Mouse (Mus musculus) kidney, embryonic 14.5 days (tissue): ENCODE measurements at regions not wholly inside any gene's neighbourhood (a gene's known extent, or its start where the extent isn't known, plus 50 kb on each side); places are given as distances from the start of the nearest gene placed in this dataset.

Experiments
- ATAC-seq: fragments of 200-750 bp; cut with Nextera tagmentation; 2 replicates; pipeline ENCODE4 v1.8.0; 2017; ENCODE audit warnings: moderate number of reproducible peaks, mild to moderate bottlenecking, moderate TSS enrichment, moderate library complexity; ENCODE audit not compliant: low FRiP score, low TSS enrichment
- H3K27ac ChIP-seq: fragments of 300-500 bp; sonication (generic); 2 replicates; pipeline ENCODE4 v1.5.1; 2014; ENCODE audit warnings: low read depth, mild to moderate bottlenecking, low read length, moderate library complexity, mixed read lengths
- H3K27me3 ChIP-seq: fragments of 300-500 bp; sonication (generic); 2 replicates; pipeline ENCODE4 v1.6.1; 2014; ENCODE audit warnings: mild to moderate bottlenecking, low read length; ENCODE audit not compliant: control insufficient read depth, insufficient read depth
- H3K36me3 ChIP-seq: fragments of 300-500 bp; sonication (generic); 2 replicates; pipeline ENCODE4 v1.6.1; 2014; ENCODE audit warnings: low read length, mixed read lengths; ENCODE audit not compliant: control insufficient read depth, insufficient read depth
- H3K4me1 ChIP-seq: fragments of 300-500 bp; sonication (generic); 2 replicates; pipeline ENCODE4 v1.6.1; 2014; ENCODE audit warnings: low read length, mixed read lengths; ENCODE audit not compliant: control insufficient read depth, insufficient read depth
- H3K4me2 ChIP-seq: fragments of 300-500 bp; sonication (generic); replicated peaks from 2 replicates; pipeline ENCODE4 v1.6.1; 2014; ENCODE audit warnings: low read depth, mild to moderate bottlenecking, low read length
- H3K4me3 ChIP-seq: fragments of 300-500 bp; sonication (generic); 2 replicates; pipeline ENCODE4 v1.5.1; 2014; ENCODE audit warnings: mild to moderate bottlenecking, low read length
- H3K9ac ChIP-seq: fragments of 300-500 bp; sonication (generic); 2 replicates; pipeline ENCODE4 v1.6.1; 2014; ENCODE audit warnings: low read depth, mild to moderate bottlenecking, low read length, moderate library complexity
- H3K9me3 ChIP-seq: fragments of 300-500 bp; sonication (generic); 2 replicates; pipeline ENCODE4 v1.6.1; 2016; ENCODE audit warnings: low read length; ENCODE audit not compliant: control insufficient read depth
- WGBS: fragments of 180-500 bp; shearing (Covaris S2); extraction: QIAGEN DNeasy Blood & Tissue Kit; methylation state at CpG from one replicate; pipeline ENCODE4 v1.1.7; 2014; 5-methylcytosine and 5-hydroxymethylcytosine counted together

DNA sequence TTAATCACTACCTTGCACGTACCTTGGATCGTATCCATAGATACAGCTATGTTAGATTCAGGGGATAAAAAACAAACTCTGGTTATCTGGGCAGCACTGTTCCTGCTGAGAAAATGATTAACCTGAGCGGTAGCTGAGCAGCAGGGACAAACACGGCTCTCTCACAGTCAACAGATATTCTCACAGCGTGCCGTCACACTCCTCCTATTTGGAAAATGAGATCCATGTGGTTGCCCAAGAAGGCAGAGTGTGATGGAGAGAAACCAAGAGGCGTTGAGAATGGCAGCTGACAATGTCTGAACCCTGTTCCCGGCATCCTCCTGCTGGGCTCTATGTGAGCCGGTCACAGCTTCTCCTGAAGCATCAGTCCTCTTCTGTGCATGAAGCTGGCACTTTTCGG lies 155.6 kb upstream of the Arg1 start:
- H3K27me3 ChIP-seq: no peaks in the 10 kb centered on the region
- H3K4me2 ChIP-seq: no peak overlapping the region
- WGBS: 68% methylated on average over 10 of the region's 10 CpGs
- no peak overlapping the region for H3K27ac ChIP-seq
- H3K36me3 ChIP-seq: no peaks in the 10 kb centered on the region
- H3K9me3 ChIP-seq: no peaks in the 10 kb centered on the region
- H3K4me1 ChIP-seq: no peaks in the 10 kb centered on the region
- no peak overlapping the region for H3K4me3 ChIP-seq
- peak; percentile 52; the same call in 1 of the 2 replicates for ATAC-seq
- no peak overlapping the region for H3K9ac ChIP-seq

DNA sequence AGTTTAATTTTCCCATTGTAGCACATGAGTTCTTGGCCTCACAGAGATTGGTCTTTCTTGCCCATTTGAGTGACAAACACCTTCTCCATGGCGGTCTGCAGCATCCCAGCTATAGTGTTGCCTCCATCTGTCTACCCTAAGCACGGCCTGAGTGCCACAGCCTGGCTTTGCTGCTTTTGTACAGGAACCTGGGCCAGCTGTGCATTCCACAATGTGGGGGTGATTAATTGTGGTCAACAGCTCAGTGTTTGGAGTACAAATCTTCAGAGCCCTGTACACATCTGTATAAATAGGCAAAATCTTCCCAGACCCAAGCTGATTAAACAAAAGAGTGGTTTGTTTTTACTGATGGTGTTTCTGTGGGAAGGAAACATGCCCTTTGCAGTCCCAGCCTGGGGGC lies 145.3 kb upstream of the Arg1 start:
- Histone ChIP-seq H3K27me3 (no peaks in the 10 kb centered on the region), H3K36me3 (no peaks in the 10 kb centered on the region), H3K4me3 (no peak overlapping the region), H3K9me3 (no peaks in the 10 kb centered on the region), H3K4me1 (no peaks in the 10 kb centered on the region), H3K9ac (no peak overlapping the region), H3K4me2 (no peak overlapping the region), H3K27ac (no peak overlapping the region)
- WGBS: 49% methylated on average over 2 of the region's 2 CpGs
- ATAC-seq: no peak

DNA sequence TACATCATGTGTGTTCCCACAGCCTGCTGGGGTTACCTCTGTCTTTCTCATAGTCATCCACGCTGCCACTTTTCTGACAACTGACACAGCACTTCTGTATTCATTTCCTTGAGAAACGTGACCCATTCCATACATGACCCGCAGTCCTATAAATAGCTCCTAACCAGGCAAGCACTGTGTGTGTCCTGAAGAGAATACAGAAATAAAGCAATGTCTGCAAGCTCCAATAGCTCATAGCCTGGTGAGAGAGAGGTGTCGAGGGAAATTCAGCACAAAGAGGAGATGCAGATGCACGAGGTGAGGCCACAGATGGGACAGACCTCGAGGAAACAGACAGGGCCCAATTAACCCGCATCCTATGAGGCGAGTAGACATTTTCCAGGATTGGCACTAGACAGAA lies 141.0 kb upstream of the Arg1 start:
- Histone ChIP-seq H3K9ac (no peak overlapping the region), H3K9me3 (no peaks in the 10 kb centered on the region), H3K27me3 (no peaks in the 10 kb centered on the region), H3K4me3 (no peak overlapping the region), H3K36me3 (no peaks in the 10 kb centered on the region), H3K27ac (no peak overlapping the region), H3K4me2 (no peak overlapping the region), H3K4me1 (no peaks in the 10 kb centered on the region)
- 60% methylated on average over 8 of the region's 8 CpGs for WGBS
- ATAC-seq: no peak

DNA sequence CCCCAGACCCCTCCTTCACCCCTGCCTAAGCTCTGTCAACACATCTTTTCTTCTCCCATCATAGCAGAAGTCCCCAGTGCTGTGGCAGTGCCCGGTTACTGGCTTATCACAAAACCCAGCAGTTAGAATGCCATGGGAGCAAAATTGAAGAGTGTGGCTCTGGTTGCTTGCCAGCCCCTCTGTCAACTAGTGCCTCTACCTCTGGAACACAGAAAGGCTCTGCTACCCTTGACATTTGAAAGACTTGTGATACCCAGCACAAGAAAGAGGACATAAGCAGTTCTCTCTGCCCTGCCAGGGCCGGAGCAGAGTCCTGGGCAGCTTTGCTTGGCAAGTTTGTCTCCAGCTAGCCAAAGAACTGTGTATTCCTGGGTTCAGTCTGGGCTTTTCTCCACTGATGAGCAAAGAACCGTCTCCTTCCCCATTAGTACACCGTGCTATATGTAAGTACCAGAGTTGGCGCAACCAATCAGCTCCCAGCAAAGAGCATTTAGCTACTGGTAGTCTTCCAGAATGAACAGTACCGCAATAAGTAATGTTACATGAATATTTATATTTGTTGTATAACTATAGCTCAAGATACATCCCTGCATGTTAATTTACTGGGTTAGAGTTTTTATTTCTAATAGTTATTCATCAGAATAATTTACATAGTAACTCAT lies 137.5 kb upstream of the Arg1 start:
- H3K4me1 ChIP-seq: peaks cover 9% of the 10 kb centered on the region; the same call in 1 of the 2 replicates
- no peaks in the 10 kb centered on the region for H3K36me3 ChIP-seq
- no peaks in the 10 kb centered on the region for H3K9me3 ChIP-seq
- no peak overlapping the region for H3K27ac ChIP-seq
- ATAC-seq: no peak
- 92% methylated on average over 6 of the region's 6 CpGs for WGBS
- no peak overlapping the region for H3K4me2 ChIP-seq
- no peak overlapping the region for H3K4me3 ChIP-seq
- no peaks in the 10 kb centered on the region for H3K27me3 ChIP-seq
- no peak overlapping the region for H3K9ac ChIP-seq

DNA sequence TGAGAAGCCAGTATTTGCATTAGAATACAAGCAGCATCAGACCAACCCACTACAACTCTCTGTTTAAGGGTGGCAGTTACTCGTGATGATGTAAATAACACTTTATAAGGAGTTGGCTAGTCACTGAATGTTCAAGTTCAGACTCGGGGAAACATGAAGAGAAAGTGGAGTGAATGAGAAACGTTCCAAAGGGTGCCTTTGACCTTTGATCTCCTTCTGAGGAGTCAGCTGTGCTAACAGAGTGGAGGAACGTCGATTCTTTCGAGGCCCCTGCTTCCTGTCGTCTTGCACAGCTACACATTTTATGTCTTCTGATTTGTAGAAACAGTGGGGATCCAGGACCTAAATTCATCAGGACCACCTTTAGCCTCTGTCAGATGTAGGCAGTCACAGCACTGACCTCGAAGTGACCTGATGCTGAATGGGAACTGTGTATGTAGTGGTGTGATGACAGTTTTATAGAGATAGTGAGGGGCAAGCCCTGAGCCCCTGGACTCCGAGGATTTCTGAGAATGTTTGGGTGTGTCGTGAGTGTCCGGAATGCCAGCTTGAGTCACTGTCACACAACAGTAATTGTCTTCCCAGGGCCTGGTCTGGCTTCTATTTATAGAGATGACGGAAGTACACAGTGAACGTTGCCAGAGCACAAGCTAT lies 134.2 kb upstream of the Arg1 start:
- Histone ChIP-seq H3K4me1 (peaks cover 9% of the 10 kb centered on the region; the same call in 1 of the 2 replicates), H3K4me3 (no peak overlapping the region), H3K27ac (no peak overlapping the region), H3K9ac (no peak overlapping the region), H3K36me3 (no peaks in the 10 kb centered on the region), H3K4me2 (no peak overlapping the region), H3K9me3 (no peaks in the 10 kb centered on the region), H3K27me3 (no peaks in the 10 kb centered on the region)
- WGBS: 18% methylated on average over 13 of the region's 13 CpGs
- no peak for ATAC-seq

DNA sequence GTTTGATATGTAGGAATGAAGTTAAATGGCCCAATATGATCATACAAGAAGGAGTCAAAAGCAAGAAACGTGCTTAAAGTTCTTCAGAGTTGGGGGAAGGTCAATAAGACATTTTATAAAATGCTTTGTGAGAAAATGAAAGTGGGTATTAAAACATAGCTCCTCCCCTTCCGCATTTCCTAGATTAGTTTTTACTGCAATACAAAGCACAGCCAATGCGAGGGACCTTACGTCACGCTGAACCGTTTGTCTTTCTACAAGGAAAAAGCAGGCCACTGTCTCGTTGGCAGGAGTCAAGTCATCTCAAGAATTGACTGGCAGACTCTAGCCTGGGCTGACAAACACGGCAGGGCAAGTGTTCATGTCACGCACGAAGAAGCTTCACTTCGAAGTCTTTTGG lies 131.4 kb upstream of the Arg1 start:
- Histone ChIP-seq H3K4me1 (peaks cover 9% of the 10 kb centered on the region; the same call in 1 of the 2 replicates), H3K27me3 (no peaks in the 10 kb centered on the region), H3K27ac (no peak overlapping the region), H3K4me3 (no peak overlapping the region), H3K9ac (no peak overlapping the region), H3K36me3 (no peaks in the 10 kb centered on the region), H3K4me2 (no peak overlapping the region), H3K9me3 (no peaks in the 10 kb centered on the region)
- WGBS: 82% methylated on average over 11 of the region's 11 CpGs
- ATAC-seq: no peak

DNA sequence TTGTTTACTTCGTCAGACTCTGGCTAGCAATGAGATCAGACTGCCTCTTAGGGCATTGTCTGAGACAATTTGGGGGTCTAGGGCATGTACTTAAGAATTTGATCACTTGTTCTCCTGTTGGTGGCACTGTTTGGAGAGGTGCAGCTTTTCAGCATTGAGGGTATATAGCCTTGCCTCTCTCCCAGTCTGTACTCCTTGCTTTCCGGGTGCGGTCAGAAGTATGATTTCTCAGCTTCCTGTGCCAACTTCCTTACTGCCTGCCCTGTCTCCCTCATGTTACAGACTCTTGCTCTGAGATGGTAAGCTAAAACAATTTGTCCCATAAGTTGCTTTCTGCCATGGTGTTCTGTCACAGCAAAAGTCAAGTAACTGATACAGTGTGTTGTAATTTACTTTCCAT lies 124.7 kb upstream of the Arg1 start:
- no peak overlapping the region for H3K27ac ChIP-seq
- WGBS: 65% methylated on average over 3 of the region's 3 CpGs
- H3K27me3 ChIP-seq: no peaks in the 10 kb centered on the region
- H3K4me2 ChIP-seq: no peak overlapping the region
- H3K36me3 ChIP-seq: no peaks in the 10 kb centered on the region
- no peaks in the 10 kb centered on the region for H3K4me1 ChIP-seq
- ATAC-seq: no peak
- H3K9me3 ChIP-seq: no peaks in the 10 kb centered on the region; the same call in 1 of the 2 replicates
- no peak overlapping the region for H3K9ac ChIP-seq
- no peak overlapping the region for H3K4me3 ChIP-seq

DNA sequence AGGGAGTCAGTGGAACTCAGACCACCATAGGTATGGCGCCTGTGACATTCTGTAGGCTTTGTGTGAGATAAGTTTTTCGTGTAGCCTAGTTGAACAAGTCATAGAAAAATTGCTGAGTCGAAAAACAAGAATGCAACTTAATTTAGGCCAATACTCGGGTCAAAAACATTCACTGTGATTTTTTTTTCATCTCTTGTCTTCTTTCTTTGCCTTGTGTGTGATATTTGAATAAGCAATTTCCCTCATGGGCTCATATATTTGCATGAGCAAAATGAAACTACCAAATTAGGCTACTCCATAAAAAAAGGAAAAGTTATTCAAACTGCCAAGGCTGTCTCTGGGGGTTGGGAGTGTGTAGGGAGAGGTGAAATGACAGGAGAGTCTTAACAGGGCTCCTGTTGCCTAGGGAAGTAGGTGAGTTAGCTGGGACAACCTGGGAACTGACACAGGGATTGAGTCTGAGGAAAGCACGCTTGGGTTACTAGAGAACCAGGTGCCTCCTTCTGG lies 124.1 kb upstream of the Arg1 start:
- Histone ChIP-seq H3K9me3 (no peaks in the 10 kb centered on the region; the same call in 1 of the 2 replicates), H3K27me3 (no peaks in the 10 kb centered on the region), H3K4me3 (no peak overlapping the region), H3K9ac (no peak overlapping the region), H3K27ac (no peak overlapping the region), H3K36me3 (no peaks in the 10 kb centered on the region), H3K4me2 (no peak overlapping the region), H3K4me1 (no peaks in the 10 kb centered on the region)
- no peak for ATAC-seq
- 89% methylated on average over 5 of the region's 5 CpGs for WGBS

DNA sequence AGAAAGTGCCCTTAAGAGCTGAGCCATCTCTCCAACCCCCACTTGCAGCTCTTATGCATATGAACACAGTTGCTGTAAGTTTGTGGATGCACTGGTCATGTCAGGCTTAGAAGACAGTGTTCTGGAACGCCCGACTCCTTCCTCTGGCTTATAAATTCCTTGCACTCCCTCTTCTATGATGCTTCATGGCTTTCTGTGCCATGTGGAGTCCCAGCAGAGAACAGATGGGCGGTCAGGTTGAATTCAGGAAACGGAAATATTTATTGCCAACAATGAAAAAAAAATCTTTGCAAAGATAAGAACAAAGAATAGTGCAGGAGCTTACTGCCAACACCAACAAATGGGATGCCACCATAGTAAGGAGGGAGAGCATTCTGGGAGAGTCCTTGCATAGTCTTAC lies 113.9 kb upstream of the Arg1 start:
- Histone ChIP-seq H3K27ac (no peak overlapping the region), H3K4me3 (no peak overlapping the region), H3K9me3 (no peaks in the 10 kb centered on the region), H3K9ac (no peak overlapping the region), H3K4me2 (no peak overlapping the region), H3K27me3 (no peaks in the 10 kb centered on the region), H3K4me1 (no peaks in the 10 kb centered on the region), H3K36me3 (no peaks in the 10 kb centered on the region)
- 86% methylated on average over 4 of the region's 4 CpGs for WGBS
- ATAC-seq: no peak
